Mouse (Mus musculus) heart, postnatal 36 days (tissue): ENCODE data around the gene Slc22a2. TPM values are rescaled to one million over a fixed set of nuclear protein-coding genes. Genes with fewer than 3 reads are reported as not detected.
A peak's percentile ranks its signal among the peaks of the same experiment; 100 is the strongest.
"Not testable (repeated sequence)": the region's sequence is repeated elsewhere in the genome, so short reads cannot be mapped to it uniquely, and the experiment has no call there.

Source experiments
- DNase-seq, 2 experiments: peaks; one replicate each; pipeline ENCODE4 v3.0.0; 2021 to 2022
- intact Hi-C: fragments of 180-260 bp; cut with DNase I; formaldehyde crosslinking; loops from one replicate; pipeline ENCODE4 v1.15.1; 2025
- total RNA-seq, 2 experiments: library from RNA; stranded (reverse); gene quantifications; 2 replicates each; pipeline ENCODE4 v1.2.3; 2021

Gene Slc22a2
- total RNA-seq, 2 experiments from 2014 or later: not detected

GRCm38 (mm10) chr17:12630976-12631730 is 47.2 kb downstream of the Slc22a2 start:
- no peak for DNase-seq
- intact Hi-C loops: no loop called here

GRCm38 (mm10) chr17:12631771-12632600 is 48.1 kb downstream of the Slc22a2 start:
- DNase-seq: no peak
- intact Hi-C loops: no loop called here

- DNase-seq: no peak
- intact Hi-C loops: no loop called here
These were observed 50.9 kb downstream of the Slc22a2 start for GRCm38 (mm10) chr17:12634814-12635213.

GRCm38 (mm10) chr17:12639585-12639984 is 55.7 kb downstream of the Slc22a2 start:
- no peak for DNase-seq
- intact Hi-C loops: no loop called here

GRCm38 (mm10) chr17:12641087-12641486 is 57.2 kb downstream of the Slc22a2 start:
- no peak for DNase-seq
- intact Hi-C loops: no loop called here

- intact Hi-C loops: no loop called here
- DNase-seq: no peak
These were observed 61.5 kb downstream of the Slc22a2 start for GRCm38 (mm10) chr17:12645461-12645860.

GRCm38 (mm10) chr17:12652604-12653003 is 68.7 kb downstream of the Slc22a2 start:
- intact Hi-C loops: no loop called here
- no peak for DNase-seq

GRCm38 (mm10) chr17:12654061-12654460 is 70.1 kb downstream of the Slc22a2 start:
- intact Hi-C loops: no loop called here
- no peak for DNase-seq

GRCm38 (mm10) chr17:12655826-12656225 is 71.9 kb downstream of the Slc22a2 start:
- intact Hi-C loops: no loop called here
- DNase-seq: no peak

- DNase-seq: no peak
- intact Hi-C loops: no loop called here
These were observed 74.9 kb downstream of the Slc22a2 start for GRCm38 (mm10) chr17:12658784-12659183.

- intact Hi-C loops: no loop called here
- DNase-seq: no peak
These were observed 75.3 kb downstream of the Slc22a2 start for GRCm38 (mm10) chr17:12659233-12659632.

- intact Hi-C loops: loop anchor here (1.0 to 2.0 kb wide), 4 partner anchors 98 to 244 kb away; no protein-coding TSS in a partner anchor
- DNase-seq: peak; percentile 25 to 33
These were observed 76.8 kb downstream of the Slc22a2 start for GRCm38 (mm10) chr17:12660572-12661260.

GRCm38 (mm10) chr17:12664156-12664555 is 80.2 kb downstream of the Slc22a2 start:
- intact Hi-C loops: no loop called here
- no peak for DNase-seq

GRCm38 (mm10) chr17:12668478-12669362 is 84.8 kb downstream of the Slc22a2 start:
- DNase-seq: no peak
- intact Hi-C loops: no loop called here

- intact Hi-C loops: no loop called here
- DNase-seq: no peak
These were observed 85.4 kb downstream of the Slc22a2 start for GRCm38 (mm10) chr17:12669363-12669679.

- DNase-seq: no peak
- intact Hi-C loops: no loop called here
These were observed 87.2 kb downstream of the Slc22a2 start for GRCm38 (mm10) chr17:12671029-12671605.

- DNase-seq: no peak
- intact Hi-C loops: no loop called here
These were observed 88.4 kb downstream of the Slc22a2 start for GRCm38 (mm10) chr17:12672285-12672790.

- no peak for DNase-seq
- intact Hi-C loops: no loop called here
These were observed 89.9 kb downstream of the Slc22a2 start for GRCm38 (mm10) chr17:12673871-12674270.

- DNase-seq, intact Hi-C loops: not testable (repeated sequence)
These were observed 91.0 kb downstream of the Slc22a2 start for GRCm38 (mm10) chr17:12674980-12675379.

- DNase-seq: no peak
- intact Hi-C loops: no loop called here
These were observed 91.7 kb downstream of the Slc22a2 start, which contains the start of gene Slc22a1 for GRCm38 (mm10) chr17:12675646-12676045. Gene Slc22a1 (minus strand): TSS chr17:12675829.
